Mouse (Mus musculus) urinary bladder, postnatal 10 days (tissue): ENCODE results near the gene 4931409K22Rik.

Experiments
- DNase-seq: peaks from one replicate; pipeline ENCODE4 v3.0.0; 2022; ENCODE audit warnings: low spot score

4931409K22Rik gene

DNA sequence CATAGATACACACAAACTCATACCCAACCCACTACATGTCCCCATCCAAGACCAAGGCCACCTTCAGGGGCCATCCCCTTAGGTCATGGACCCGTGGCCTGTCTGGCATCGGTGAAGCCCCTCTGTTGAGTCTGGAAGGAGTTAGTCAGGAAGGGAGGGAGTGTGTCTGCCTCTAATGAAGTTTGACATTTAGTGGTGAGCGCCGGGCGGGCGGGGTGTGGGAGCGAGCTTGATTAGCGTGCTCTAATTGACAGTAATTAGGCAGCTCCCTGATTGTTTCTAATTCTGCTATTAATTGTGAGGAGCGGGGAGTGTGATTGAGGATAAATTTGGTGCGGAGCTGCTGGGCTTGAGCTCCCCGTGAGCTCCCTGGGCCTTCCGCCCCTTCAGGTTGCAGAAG, 59.1 kb downstream of the 4931409K22Rik start:
- DNase-seq = no peak

DNA sequence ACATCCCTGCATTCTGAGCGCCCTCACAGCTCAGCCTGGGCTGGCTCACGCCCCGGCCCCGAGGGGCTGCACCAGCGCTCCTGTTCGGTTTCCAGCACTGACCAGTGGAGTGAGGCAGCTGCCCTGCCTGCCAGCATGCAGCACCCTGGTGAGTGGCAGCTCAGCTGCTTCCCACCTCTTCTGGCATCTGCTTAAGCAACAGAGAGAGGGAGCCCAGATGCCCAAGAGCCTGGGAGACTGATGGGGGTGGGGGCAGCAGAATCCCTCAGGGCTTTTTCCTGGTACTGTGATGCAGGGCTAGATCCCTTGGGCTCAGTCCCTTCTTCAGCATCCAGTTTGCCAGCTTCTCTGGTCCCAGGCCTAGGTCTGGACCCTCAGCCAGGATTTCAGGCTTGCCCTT, 59.9 kb downstream of the 4931409K22Rik start:
- DNase-seq = no peak

DNA sequence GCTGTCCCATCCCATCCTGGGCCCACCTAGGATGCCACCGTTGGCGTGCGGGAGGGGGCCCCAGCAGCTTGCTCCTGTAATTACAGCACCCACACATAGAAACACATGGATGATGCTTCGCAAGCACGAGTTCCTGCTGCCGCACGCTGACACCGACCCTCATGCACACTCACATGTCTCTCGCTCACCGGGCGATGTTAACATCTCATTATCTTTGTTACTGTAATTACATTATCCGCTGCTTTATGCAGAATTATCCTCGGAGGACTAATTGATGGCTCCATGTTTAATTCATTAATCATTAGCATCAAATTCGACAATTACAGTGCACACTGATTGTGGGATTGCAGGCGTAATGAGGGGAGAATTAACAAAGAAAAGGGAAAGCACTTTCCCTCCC, 61.6 kb downstream of the 4931409K22Rik start:
- no peak for DNase-seq
